Mouse (Mus musculus) limb, embryonic 14.5 days (tissue): ENCODE results near the gene Kcnip2. TPM values are rescaled to one million over a fixed set of nuclear protein-coding genes. Genes with fewer than 3 reads are reported as not detected.

Experiments
- ATAC-seq: fragments of 200-750 bp; cut with Nextera tagmentation; 2 replicates; pipeline ENCODE4 v1.8.0; 2017; ENCODE audit warnings: low read depth, moderate number of reproducible peaks, moderate TSS enrichment; ENCODE audit not compliant: low FRiP score
- DNase-seq: peaks from one replicate; pipeline ENCODE4 v3.0.0-alpha.2; 2015; ENCODE audit warnings: low spot score
- H3K27ac ChIP-seq: fragments of 300-500 bp; sonication (generic); replicated peaks from 2 replicates; pipeline ENCODE4 v1.5.1; 2014; ENCODE audit warnings: low read depth, mild to moderate bottlenecking, low read length, moderate library complexity, mixed read lengths
- H3K27me3 ChIP-seq: fragments of 300-500 bp; sonication (generic); 2 replicates; pipeline ENCODE4 v1.6.1; 2014; ENCODE audit warnings: low read length, mixed read lengths; ENCODE audit not compliant: control insufficient read depth, insufficient read depth
- H3K36me3 ChIP-seq: fragments of 300-500 bp; sonication (generic); 2 replicates; pipeline ENCODE4 v1.6.1; 2014; ENCODE audit warnings: mild to moderate bottlenecking, low read length, moderate library complexity, mixed read lengths; ENCODE audit not compliant: control insufficient read depth, insufficient read depth
- H3K4me1 ChIP-seq: fragments of 300-500 bp; sonication (generic); 2 replicates; pipeline ENCODE4 v1.6.1; 2014; ENCODE audit warnings: antibody characterized with exemption, low read length, mixed read lengths; ENCODE audit not compliant: control insufficient read depth, insufficient read depth
- H3K4me2 ChIP-seq: fragments of 300-500 bp; sonication (generic); replicated peaks from 2 replicates; pipeline ENCODE4 v1.6.1; 2014; ENCODE audit warnings: low read depth, mild to moderate bottlenecking, low read length, moderate library complexity; ENCODE audit not compliant: severe bottlenecking
- H3K4me3 ChIP-seq: fragments of 300-500 bp; sonication (generic); replicated peaks from 2 replicates; pipeline ENCODE4 v1.5.1; 2014; ENCODE audit warnings: low read length
- H3K9ac ChIP-seq: fragments of 300-500 bp; sonication (generic); 2 replicates; pipeline ENCODE4 v1.6.1; 2014; ENCODE audit warnings: mild to moderate bottlenecking, low read depth, low read length, moderate library complexity; ENCODE audit not compliant: severe bottlenecking
- H3K9me3 ChIP-seq: fragments of 300-500 bp; sonication (generic); 2 replicates; pipeline ENCODE4 v1.6.1; 2016; ENCODE audit warnings: low read length; ENCODE audit not compliant: control insufficient read depth
- POLR2A ChIP-seq: fragments of 200-500 bp; IDR thresholded peaks from 2 replicates; pipeline ENCODE4 v1.8.0; 2012; ENCODE audit warnings: inconsistent platforms, mild to moderate bottlenecking, moderate library complexity, borderline replicate concordance; ENCODE audit not compliant: insufficient read depth, insufficient read length; ENCODE audit errors: extremely low read depth
- WGBS: fragments of 180-500 bp; shearing (Covaris S2); extraction: QIAGEN DNeasy Blood & Tissue Kit; methylation state at CpG from one replicate; pipeline ENCODE4 v1.1.7; 2014; 5-methylcytosine and 5-hydroxymethylcytosine counted together
- polyA plus RNA-seq, 2 experiments: library from polyadenylated mRNA; depleted of rRNA in 1 of 2; stranded (reverse) in 1 of 2; unstranded in 1 of 2; fragments of >200 nt; fragmentation: Nextera tagmentation in 1 of 2; extraction: Ambion mirVana in 1 of 2; gene quantifications; 2 replicates each; pipeline versions ENCODE4 v1.2.1 to v1.2.3; 2012 to 2014

The Kcnip2 gene
- polyA plus RNA-seq, 2 experiments = 0.92 to 1.5 TPM

DNA sequence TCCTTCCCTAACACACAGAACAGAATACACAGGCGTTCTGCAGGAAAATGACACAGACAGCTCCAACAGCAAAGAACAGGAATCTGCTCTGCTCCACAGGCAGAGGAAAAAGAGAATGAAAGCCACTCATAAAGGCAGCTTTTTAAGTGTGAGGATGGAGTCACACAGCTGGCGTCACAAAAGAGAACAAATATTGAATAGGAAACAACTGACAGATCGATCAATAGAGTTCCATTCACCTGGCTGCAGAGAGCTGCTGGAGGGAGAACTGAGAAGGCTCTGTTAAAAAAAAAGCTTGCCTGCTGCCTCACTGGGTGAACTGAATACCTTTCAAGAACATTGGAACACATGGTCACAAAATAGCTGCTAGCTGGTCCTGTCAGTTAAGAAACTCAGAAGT lies 28.3 kb upstream of the Kcnip2 start:
- DNase-seq = no peak
- no peak overlapping the region for H3K4me3 ChIP-seq
- H3K36me3 ChIP-seq = no peaks in the 10 kb centered on the region
- H3K27ac ChIP-seq = no peak overlapping the region
- no peak for ATAC-seq
- no peaks in the 10 kb centered on the region for H3K27me3 ChIP-seq
- no peak for TF ChIP-seq POLR2A
- no peak overlapping the region for H3K9ac ChIP-seq
- H3K9me3 ChIP-seq = no peaks in the 10 kb centered on the region
- no peak overlapping the region for H3K4me2 ChIP-seq
- H3K4me1 ChIP-seq = peaks cover 2% of the 10 kb centered on the region; the same call in 1 of the 2 replicates
- 82% methylated on average over 3 of the region's 3 CpGs for WGBS

DNA sequence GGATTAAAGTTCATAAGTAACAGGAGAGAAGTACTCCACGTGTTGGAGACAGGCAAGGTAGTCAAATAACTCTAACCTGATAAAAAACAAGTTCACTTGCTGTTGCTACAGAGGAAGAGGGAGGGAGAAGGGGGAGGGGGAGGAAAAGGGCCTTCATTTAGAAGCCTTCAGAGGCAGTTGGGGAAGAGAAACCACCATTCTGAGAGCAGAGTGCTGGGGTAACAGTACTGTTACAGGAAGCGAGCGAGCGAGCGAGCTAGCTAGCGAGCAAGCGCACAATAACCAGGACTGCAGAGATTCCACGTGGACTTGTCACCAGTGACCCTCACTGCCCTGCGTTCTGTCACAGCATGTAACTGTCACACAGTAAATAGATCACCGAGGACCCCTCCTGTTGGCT lies 27.6 kb upstream of the Kcnip2 start:
- WGBS = 63% methylated on average over 10 of the region's 10 CpGs
- TF ChIP-seq POLR2A = no peak
- Histone ChIP-seq H3K4me3 (no peak overlapping the region), H3K9me3 (no peaks in the 10 kb centered on the region), H3K27ac (no peak overlapping the region), H3K4me2 (no peak overlapping the region), H3K36me3 (no peaks in the 10 kb centered on the region), H3K9ac (peak overlapping the region; percentile 21; the same call in 1 of the 2 replicates), H3K4me1 (peaks cover 2% of the 10 kb centered on the region; the same call in 1 of the 2 replicates), H3K27me3 (no peaks in the 10 kb centered on the region)
- no peak for ATAC-seq
- DNase-seq = no peak

DNA sequence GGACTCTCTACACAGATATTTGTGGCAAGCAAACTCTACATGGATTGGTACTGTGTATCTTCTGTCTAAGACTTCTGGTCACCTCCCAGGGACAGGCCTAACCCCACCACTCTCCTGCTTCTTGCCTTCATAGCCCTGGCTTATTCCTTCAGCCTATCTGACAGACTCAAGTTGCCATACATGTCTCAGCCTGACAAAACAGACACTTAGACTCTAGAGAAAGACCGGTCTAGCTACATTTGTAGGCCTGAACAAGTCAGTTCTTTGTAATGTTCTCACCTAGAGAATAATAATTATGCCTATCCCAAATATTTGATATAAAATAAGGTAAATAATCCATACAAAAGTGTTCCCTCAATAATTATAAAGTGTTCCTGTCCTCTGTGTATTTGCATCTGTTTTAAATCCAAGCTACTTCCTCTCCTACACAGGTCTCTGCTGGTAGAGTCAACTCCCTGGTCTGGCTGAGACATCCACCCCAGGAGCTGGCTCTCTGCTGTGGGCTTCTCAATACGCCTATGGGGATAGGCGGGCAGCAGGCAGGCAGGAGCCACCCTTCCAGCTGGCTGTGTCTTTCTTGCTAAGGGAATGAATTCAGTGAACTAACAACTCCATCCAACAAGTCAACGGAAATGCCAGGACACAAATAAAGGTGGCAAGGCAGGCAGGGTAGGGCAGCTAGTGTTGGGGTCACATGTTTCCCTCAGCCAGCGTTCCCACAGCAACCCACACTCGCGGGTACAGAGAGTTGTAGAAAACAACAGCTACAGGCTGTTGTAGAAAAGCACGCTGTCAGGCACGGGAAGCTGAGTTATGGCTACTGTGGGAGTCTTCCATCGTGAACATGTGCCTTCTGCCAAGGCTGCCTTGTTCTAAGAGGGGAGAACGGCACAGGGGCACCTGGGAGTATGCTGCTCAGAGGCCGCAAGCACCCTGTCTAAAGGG lies 21.5 kb upstream of the Kcnip2 start:
- no peaks in the 10 kb centered on the region for H3K4me1 ChIP-seq
- TF ChIP-seq POLR2A = no peak
- DNase-seq = peak; percentile 28
- H3K27me3 ChIP-seq = no peaks in the 10 kb centered on the region
- WGBS = 68% methylated on average over 12 of the region's 12 CpGs
- H3K27ac ChIP-seq = peak overlapping the region; percentile 33; the same call in 1 of the 2 replicates
- no peak overlapping the region for H3K4me2 ChIP-seq
- no peaks in the 10 kb centered on the region for H3K36me3 ChIP-seq
- H3K9me3 ChIP-seq = no peaks in the 10 kb centered on the region
- H3K4me3 ChIP-seq = no peak overlapping the region
- ATAC-seq = no peak
- H3K9ac ChIP-seq = no peak overlapping the region

GRCm38 (mm10) chr19:45835490-45835889 lies 19.6 kb upstream of the Kcnip2 start:
- Histone ChIP-seq H3K27me3 (no peaks in the 10 kb centered on the region), H3K36me3 (no peaks in the 10 kb centered on the region), H3K4me1 (no peaks in the 10 kb centered on the region), H3K27ac (no peak overlapping the region), H3K9me3 (no peaks in the 10 kb centered on the region), H3K4me3 (no peak overlapping the region), H3K4me2 (no peak overlapping the region), H3K9ac (no peak overlapping the region)
- DNase-seq = no peak
- ATAC-seq = no peak
- WGBS = 83% methylated on average over 10 of the region's 10 CpGs
- no peak for TF ChIP-seq POLR2A

DNA sequence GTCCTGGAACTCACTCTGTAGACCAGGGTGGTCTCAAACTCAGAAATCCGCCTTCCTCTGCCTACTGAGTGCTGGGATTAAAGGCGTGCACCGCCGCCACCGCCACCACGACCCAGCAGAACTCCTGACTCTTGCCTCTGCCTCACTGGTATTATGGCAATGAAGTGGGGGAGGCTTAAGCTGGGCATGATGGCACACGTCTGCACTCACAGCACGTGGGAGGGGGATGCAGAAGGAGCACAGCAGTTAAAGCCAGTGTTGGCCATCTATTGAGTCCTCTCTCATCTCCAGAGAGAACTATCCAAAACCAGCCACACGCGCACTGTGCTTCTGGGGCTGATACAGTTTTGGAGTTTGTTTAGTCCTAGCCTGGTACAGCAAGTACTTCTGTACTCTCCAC lies 17.8 kb upstream of the Kcnip2 start:
- H3K9me3 ChIP-seq = no peaks in the 10 kb centered on the region
- ATAC-seq = no peak
- H3K4me3 ChIP-seq = no peak overlapping the region
- no peaks in the 10 kb centered on the region for H3K4me1 ChIP-seq
- TF ChIP-seq POLR2A = no peak
- 78% methylated on average over 10 of the region's 10 CpGs for WGBS
- H3K27me3 ChIP-seq = no peaks in the 10 kb centered on the region
- H3K9ac ChIP-seq = no peak overlapping the region
- no peak overlapping the region for H3K27ac ChIP-seq
- H3K4me2 ChIP-seq = no peak overlapping the region
- H3K36me3 ChIP-seq = no peaks in the 10 kb centered on the region
- DNase-seq = no peak

DNA sequence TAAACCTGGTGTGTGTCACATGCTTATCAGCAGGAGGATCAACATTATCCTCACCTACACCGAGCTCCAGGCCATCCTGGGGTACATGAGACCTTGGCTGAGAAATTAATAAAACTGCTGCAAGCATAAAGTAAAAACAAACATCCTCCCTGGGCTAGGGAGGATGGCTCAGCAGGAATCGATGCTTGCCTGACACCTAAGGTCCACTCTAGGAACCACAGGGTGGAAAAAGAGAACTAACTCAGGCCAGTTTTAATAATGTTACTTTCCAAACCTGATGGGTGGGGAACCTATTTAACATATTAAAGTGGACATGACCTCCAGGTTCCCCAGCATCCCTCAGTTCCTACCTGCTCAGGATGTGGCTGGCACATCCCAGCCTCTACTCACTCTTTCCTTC lies 14.8 kb upstream of the Kcnip2 start:
- no peak overlapping the region for H3K4me3 ChIP-seq

More for the DNA sequence above, 14.8 kb upstream of the Kcnip2 start:
- 52% methylated on average over 2 of the region's 2 CpGs for WGBS
- Histone ChIP-seq H3K27ac (no peak overlapping the region), H3K9me3 (no peaks in the 10 kb centered on the region), H3K4me1 (no peaks in the 10 kb centered on the region), H3K36me3 (no peaks in the 10 kb centered on the region), H3K9ac (no peak overlapping the region), H3K4me2 (no peak overlapping the region), H3K27me3 (no peaks in the 10 kb centered on the region)
- no peak for TF ChIP-seq POLR2A
- ATAC-seq (no peak), DNase-seq (no peak)
